Mouse (Mus musculus): ENCODE data around the gene Olfr1090. TPM values are rescaled to one million over a fixed set of nuclear protein-coding genes. Genes with fewer than 3 reads are reported as not detected.

Olfr1090 gene
- 0.24 TPM for polyA plus RNA-seq (2017; shearing (Covaris generic))

DNA sequence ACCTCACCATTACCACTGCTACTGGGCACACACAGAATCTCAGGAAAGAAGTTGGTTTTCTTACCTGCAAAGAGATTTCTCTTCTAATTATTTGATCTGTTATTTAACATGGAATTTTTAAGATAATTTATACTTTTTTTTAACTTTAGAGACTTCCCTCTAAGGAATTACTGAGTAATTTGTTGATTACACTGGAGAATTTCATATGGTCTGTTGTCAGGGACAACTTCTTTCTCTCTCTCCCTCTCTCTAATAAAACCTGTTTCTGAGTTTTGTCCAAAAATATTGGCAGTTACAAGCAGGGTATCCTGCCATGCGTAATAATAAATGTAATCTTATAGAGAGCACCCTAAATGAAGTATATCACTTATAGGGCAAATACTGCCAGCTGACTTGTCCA is at the start of gene Olfr1090:
Olfr1090 (minus strand) TSS at position 101 of the 400 bp plus-strand sequence.

DNA sequence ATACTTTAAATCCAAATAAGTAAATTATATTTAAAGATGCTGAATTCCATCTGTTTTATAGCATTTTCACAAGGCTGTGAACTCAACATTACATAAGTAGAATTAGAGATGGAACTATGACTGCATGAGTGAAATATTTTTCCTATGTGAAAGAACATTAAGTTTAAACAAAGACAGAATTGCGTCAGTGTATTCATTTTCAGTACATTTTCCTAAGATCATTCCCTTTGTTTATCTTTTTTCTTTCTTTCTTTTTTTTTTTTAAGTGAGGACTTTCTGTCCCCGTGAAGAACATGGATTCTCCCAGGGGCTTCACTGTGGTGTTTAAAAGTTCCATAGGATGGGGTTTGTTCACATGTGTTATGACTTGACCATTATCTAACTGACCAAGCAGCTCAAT is 23.4 kb upstream of the Olfr1090 start, which contains the start of gene Olfr1093:
Olfr1093 (plus strand) TSS at position 301 of the 400 bp plus-strand sequence.

GRCm38 (mm10) chr2:86733601-86734000 is 25.2 kb downstream of the Olfr1090 start, which contains the start of gene Olfr1089:
TSS of gene Olfr1089 (minus strand) at chr2:86733701.

Other genes with a start within 250 kb of the Olfr1090 start
- gene Olfr1079, start 216.5 kb downstream of the Olfr1090 start, polyA plus RNA-seq (2017; shearing (Covaris generic)), result not detected
- 0.24 TPM for gene Olfr1080, start 200.8 kb downstream of the Olfr1090 start, polyA plus RNA-seq (2017; shearing (Covaris generic))
- not detected for gene Olfr1082, start 160.0 kb downstream of the Olfr1090 start, polyA plus RNA-seq (2017; shearing (Covaris generic))
- gene Olfr1084, start 119.3 kb downstream of the Olfr1090 start, polyA plus RNA-seq (2017; shearing (Covaris generic)), result not detected
- not detected for gene Olfr1085, start 97.0 kb downstream of the Olfr1090 start, polyA plus RNA-seq (2017; shearing (Covaris generic))
- gene Olfr1086, start 78.9 kb downstream of the Olfr1090 start, polyA plus RNA-seq (2017; shearing (Covaris generic)), result not detected
- not detected for gene Olfr1087, start 60.6 kb downstream of the Olfr1090 start, polyA plus RNA-seq (2017; shearing (Covaris generic))
- gene Olfr1089, start 25.3 kb downstream of the Olfr1090 start, polyA plus RNA-seq (2017; shearing (Covaris generic)), result not detected
- not detected for gene Olfr1093, start 23.5 kb upstream of the Olfr1090 start, polyA plus RNA-seq (2017; shearing (Covaris generic))
- not detected for gene Olfr141, start 51.0 kb upstream of the Olfr1090 start, polyA plus RNA-seq (2017; shearing (Covaris generic))
- not detected for gene Olfr1094, start 65.7 kb upstream of the Olfr1090 start, polyA plus RNA-seq (2017; shearing (Covaris generic))
- gene Olfr1095, start 92.7 kb upstream of the Olfr1090 start, polyA plus RNA-seq (2017; shearing (Covaris generic)), result not detected
- 0.15 TPM for gene Gm13723, start 115.8 kb upstream of the Olfr1090 start, polyA plus RNA-seq (2017; shearing (Covaris generic))
- not detected for gene Olfr1097, start 133.2 kb upstream of the Olfr1090 start, polyA plus RNA-seq (2017; shearing (Covaris generic))
- gene Olfr1098, start 165.6 kb upstream of the Olfr1090 start, polyA plus RNA-seq (2017; shearing (Covaris generic)), result not detected
- gene Olfr1099, start 201.7 kb upstream of the Olfr1090 start, polyA plus RNA-seq (2017; shearing (Covaris generic)), result not detected
- not detected for gene Olfr1100, start 221.0 kb upstream of the Olfr1090 start, polyA plus RNA-seq (2017; shearing (Covaris generic))
- not detected for gene Olfr1101, start 232.2 kb upstream of the Olfr1090 start, polyA plus RNA-seq (2017; shearing (Covaris generic))
- gene Olfr1102, start 239.4 kb upstream of the Olfr1090 start, polyA plus RNA-seq (2017; shearing (Covaris generic)), result not detected

Data from effector memory CD4-positive, alpha-beta T cell, adult 7 months (primary cell).